Mouse (Mus musculus) G1E (cell line): ENCODE data around the gene Pkdcc.

Experiments
- CTCF ChIP-seq: IDR thresholded peaks from 2 replicates; pipeline ENCODE4 v1.5.1; 2012; ENCODE audit warnings: low read depth, low read length, inconsistent platforms, mixed read lengths
- GATA2 ChIP-seq: IDR thresholded peaks from 2 replicates; pipeline ENCODE4 v1.6.1; 2012; ENCODE audit warnings: low read depth, low read length, inconsistent platforms, borderline replicate concordance
- POLR2AphosphoS5 ChIP-seq: IDR thresholded peaks from 2 replicates; pipeline ENCODE4 v1.6.1; 2012; ENCODE audit warnings: low read depth, low read length, inconsistent platforms; ENCODE audit not compliant: insufficient replicate concordance

- no peak for TF ChIP-seq CTCF
- no peak for TF ChIP-seq POLR2AphosphoS5
- no peak for TF ChIP-seq GATA2
Observed at GRCm38 (mm10) chr17:83197361-83197923, 17.6 kb upstream of the Pkdcc start.
